Mouse (Mus musculus) cerebellum, postnatal 10 days (tissue): ENCODE measurements around the gene Rnf24.
A peak's percentile ranks its signal among the peaks of the same experiment; 100 is the strongest.
"Not testable (repeated sequence)": the region's sequence is repeated elsewhere in the genome, so short reads cannot be mapped to it uniquely, and the experiment has no call there.

ENCODE experiments used
- DNase-seq, 2 experiments: peaks; one replicate each; pipeline ENCODE4 v3.0.0; 2021; ENCODE audit warnings: mixed read lengths in 2 of 2

The Rnf24 gene

DNA sequence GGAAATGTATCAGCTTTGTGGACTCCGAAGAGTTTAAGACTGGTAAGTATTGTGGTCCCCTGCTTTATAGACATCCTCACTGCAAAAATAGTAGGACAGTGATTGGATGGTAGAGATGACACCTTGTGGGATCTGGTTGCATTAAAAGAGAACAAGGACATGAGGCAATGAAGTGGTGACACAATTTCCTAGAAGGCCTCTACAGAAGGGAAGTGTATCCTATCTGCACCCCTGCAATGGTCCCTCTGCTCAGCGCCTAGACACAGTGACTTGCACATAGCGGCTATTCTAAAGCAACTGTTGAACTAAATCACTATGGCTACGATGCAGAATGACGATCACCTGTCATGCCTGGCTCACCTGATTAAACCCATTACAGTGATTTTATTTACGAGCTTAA is 15.1 kb downstream of the Rnf24 start:
- no peak for DNase-seq

GRCm38 (mm10) chr2:131330548-131330947 is 22.1 kb downstream of the Rnf24 start:
- no peak for DNase-seq

GRCm38 (mm10) chr2:131328981-131329380 is 23.7 kb downstream of the Rnf24 start:
- DNase-seq: no peak

DNA sequence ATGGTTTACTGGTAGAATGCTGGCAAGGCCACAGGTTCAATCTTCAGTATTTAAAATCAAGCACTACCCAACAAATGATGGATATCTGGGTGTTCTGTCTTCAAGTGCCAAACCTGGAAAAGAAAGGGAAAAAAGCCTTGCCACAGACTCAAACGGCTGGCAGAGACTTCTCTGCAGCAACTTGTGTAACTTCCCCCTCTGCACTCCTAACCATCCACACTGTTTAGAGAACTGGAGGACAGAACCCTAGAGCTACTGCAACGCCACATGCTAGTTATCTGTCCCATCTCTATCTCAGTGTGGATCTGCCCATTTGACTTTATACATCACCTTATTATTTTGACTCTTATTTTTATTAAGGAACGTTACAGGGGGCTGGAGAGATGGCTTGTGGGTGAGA is 26.6 kb downstream of the Rnf24 start:
- DNase-seq: no peak

GRCm38 (mm10) chr2:131323675-131324074 is 29.0 kb downstream of the Rnf24 start:
- DNase-seq: no peak

GRCm38 (mm10) chr2:131321192-131321591 is 31.5 kb downstream of the Rnf24 start:
- DNase-seq: peak; percentile 39 to 56

- DNase-seq: no peak
Measured at GRCm38 (mm10) chr2:131319401-131319800, 33.3 kb downstream of the Rnf24 start.

- DNase-seq: no peak
Measured at GRCm38 (mm10) chr2:131316167-131316566, 36.5 kb downstream of the Rnf24 start.

DNA sequence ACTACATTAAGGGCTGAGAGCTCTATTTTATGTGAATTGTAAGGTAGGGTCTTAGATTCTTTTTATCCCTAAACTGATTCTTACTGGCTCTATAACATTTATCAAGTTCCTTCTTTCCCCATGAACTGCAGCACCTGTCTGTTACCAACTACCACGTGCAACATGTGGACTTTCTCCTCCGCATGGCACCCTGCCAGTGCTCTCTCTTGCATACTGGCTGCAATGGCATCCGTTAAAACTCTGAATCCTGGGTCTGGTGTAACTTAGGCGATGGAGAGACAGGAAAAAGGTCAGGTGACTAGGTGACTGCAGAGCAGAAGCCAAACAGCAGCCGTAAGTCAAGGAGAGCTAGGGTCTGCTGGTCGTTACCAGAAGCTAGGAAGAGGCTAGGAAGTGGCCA is 43.4 kb downstream of the Rnf24 start:
- DNase-seq: peak; percentile 25 to 28

GRCm38 (mm10) chr2:131307822-131308221 is 44.9 kb downstream of the Rnf24 start:
- no peak for DNase-seq

GRCm38 (mm10) chr2:131307391-131307790 is 45.3 kb downstream of the Rnf24 start:
- no peak for DNase-seq

- peak; percentile 63 to 70 for DNase-seq
Measured at GRCm38 (mm10) chr2:131305226-131305625, 47.5 kb downstream of the Rnf24 start.

DNA sequence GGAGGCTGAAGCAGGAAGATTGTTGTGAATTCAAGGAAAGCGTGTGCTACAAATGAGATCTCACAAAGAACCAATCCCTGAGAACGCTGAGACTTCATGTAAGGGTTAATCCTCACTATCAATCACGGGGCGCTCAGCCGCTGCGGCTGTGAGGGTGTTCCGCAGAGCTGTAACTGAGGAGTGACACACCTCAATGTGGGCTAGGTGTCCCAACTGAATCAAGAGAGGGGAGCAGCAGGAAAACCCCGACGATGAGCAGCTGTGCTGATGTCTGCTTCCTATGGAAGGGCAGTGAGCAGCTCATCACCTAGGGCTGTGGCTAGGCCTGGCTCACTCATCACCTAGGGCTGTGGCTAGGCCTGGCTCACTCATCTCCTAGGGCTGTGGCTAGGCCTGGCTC is 48.2 kb downstream of the Rnf24 start:
- DNase-seq: no peak

DNA sequence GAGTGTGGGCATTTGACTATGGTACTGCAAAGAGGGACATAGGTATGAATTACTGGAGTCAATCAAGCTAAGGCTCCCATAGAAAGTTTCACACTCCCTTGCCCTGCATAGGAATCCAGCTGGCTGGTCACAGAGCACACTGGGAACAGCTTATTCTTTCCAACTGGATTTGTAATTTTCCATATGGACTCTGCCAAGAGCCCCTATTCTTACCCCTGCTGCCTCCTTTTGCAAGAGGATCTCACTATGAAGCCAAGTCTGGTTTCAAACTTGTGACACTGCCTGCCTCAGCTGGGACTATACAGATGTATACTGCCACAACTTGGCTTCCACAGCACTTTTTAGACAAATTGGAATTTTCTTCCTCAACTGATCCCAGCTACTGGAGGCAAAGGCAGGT is 51.1 kb downstream of the Rnf24 start:
- DNase-seq: no peak

DNA sequence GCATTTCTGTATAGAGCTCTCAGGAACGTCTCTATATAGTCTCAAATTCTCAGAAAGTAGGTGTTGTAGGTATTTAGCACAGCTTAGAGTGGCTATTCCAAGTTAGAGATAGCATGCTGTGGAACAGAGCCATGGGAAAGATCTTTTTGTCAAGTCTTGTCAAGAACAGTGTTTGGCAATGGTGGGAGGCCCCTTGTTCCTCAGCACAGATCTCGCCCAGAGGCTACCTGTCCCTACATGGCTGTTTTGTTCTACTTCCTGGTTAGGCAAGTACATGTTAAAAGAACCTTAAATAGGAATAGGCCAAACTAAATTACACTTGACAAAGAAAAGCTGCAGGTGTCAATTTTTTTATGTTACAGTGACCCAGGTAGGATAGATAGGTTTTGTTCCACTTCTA is 52.2 kb downstream of the Rnf24 start:
- DNase-seq: no peak

DNA sequence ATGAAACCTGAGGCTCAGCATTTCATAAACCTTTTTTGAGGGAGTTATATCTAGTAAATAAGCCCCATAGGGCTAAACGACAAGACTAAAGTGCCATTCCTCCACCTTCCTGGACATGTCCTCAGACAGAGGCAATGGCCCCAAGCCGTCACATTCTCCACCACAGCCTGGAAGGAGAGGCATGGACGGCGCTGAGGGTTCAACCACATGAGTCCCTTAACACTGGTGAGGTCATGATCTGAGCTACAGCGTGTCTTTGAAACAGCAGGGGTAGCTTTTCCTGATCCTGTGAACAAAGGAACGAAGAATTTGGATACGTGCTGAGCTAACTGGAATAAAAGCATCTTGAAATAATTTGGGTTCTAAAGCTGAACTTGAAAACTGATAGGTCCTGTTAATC is 54.0 kb downstream of the Rnf24 start:
- not testable (repeated sequence) for DNase-seq

DNA sequence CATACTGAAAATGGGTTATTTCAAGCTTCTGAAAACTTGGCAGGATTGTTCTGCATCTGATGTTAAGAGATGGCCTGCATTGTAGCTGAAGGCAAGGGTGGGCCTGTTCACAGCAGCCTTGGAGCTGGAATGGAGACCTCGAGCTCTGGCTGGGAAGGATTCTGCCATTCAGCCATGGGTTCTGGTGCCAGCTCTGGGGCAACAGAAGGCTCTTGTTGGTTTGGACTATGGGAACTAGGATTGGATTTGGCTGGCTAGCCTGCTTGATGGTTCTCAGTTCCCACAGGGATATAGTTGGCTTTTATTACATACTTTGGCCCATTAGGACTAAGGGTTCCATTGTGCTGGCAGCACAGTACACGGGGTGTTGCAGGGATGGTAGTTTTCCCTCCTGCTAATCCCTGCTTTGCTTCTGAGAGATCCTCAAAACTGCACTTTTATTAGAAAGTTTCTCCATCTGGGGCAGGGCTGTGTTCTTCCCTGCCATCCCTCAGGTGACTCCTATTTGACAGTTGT is 55.9 kb downstream of the Rnf24 start:
- DNase-seq: peak in 1 of 2 experiments; percentile 40

- no peak for DNase-seq
Measured at GRCm38 (mm10) chr2:131290669-131291068, 62.0 kb downstream of the Rnf24 start.

GRCm38 (mm10) chr2:131286276-131286675 is 66.4 kb downstream of the Rnf24 start:
- DNase-seq: peak in 1 of 2 experiments; percentile 35

- no peak for DNase-seq
Measured at GRCm38 (mm10) chr2:131281596-131281995, 71.1 kb downstream of the Rnf24 start.

- DNase-seq: no peak
Measured at GRCm38 (mm10) chr2:131276722-131277121, 76.0 kb downstream of the Rnf24 start.

DNA sequence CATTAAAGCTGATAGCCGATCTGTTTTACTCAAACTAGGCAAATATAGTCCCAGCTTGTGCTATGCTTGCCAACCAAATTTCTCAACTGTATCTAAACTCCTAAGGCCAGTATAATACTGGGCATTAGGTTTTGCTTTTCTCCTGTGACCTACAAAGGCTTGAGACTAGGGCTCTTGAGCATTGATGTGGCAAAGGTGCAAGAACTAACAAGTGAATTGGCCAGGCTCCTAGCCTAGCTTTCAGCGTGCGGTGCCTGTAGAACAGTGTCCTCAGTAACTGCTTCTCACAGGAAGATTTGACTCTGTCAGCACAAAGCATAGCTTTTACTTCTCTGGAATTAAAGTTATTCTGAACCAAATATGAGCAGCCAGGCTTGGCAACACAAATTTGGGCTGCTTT is 77.2 kb downstream of the Rnf24 start:
- DNase-seq: no peak

DNA sequence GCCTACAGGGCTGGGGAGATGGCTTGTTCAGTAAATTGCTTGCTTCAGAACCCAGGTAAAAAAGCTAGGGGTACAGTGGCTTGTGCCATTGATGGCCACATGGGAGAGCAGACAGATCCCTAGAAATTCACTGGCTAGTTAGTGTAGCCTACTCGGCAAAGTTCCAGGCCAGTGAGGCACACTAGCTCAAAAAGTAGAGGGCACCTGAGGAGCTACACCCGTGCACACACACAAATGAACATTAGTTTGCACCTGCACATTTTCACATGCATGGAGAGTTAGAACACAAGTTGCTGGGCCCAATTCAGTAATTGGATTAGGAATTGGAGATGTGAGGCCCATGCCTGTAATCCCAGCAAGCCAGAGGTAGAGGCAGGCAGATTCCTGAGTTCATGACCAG is 87.6 kb downstream of the Rnf24 start:
- no peak for DNase-seq

GRCm38 (mm10) chr2:131264027-131264426 is 88.7 kb downstream of the Rnf24 start:
- no peak for DNase-seq
